Mouse (Mus musculus): ENCODE measurements at regions not wholly inside any gene's neighbourhood (a gene's known extent, or its start where the extent isn't known, plus 50 kb on each side); places are given as distances from the start of the nearest gene placed in this dataset.
A peak's percentile ranks its signal among the peaks of the same experiment; 100 is the strongest.

DNA sequence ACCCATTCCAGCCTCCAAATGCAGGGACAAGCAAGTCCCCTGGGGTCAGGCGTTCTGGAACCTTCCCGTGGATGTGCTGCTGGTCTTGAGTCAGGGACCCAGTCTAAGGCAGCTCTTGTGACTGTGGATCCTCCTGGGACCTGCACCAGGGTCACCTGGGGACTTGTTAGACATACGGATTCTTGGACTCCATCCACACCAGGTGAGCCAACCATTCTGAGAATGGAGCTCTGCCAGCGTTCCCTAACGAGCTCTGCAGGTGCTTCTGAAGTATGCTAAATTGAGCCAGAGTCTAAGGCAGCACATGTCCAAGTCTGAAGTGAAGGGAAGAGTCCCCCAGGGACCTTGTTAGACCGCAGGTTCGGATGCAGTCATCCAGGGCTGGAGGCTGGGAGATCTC lies 170.3 kb downstream of the Katnal1 start:
- Histone ChIP-seq H3K27ac (ENCODE audit: insufficient read depth, low read depth, low read length) (no peak overlapping the region), H3K27me3 (replicated peaks; ENCODE audit: control insufficient read depth, insufficient read depth, low read length) (no peaks in the 10 kb centered on the region), H3K4me3 (ENCODE audit: insufficient read depth, low read depth, low read length) (no peak overlapping the region), H3K36me3 (ENCODE audit: control insufficient read depth, insufficient read depth, low read length) (no peaks in the 10 kb centered on the region), H3K4me1 (ENCODE audit: control insufficient read depth, insufficient read depth, low read length) (peaks cover 6% of the 10 kb centered on the region; the same call in 1 of the 2 replicates)
- WGBS: 46% methylated on average over 7 of the region's 7 CpGs
- peak; percentile 80 for DNase-seq
- no peak for TF ChIP-seq CTCF (conservative IDR thresholded peaks at IDR 0.05; ENCODE audit: insufficient read depth, insufficient read length, low read depth, low read length)

DNA sequence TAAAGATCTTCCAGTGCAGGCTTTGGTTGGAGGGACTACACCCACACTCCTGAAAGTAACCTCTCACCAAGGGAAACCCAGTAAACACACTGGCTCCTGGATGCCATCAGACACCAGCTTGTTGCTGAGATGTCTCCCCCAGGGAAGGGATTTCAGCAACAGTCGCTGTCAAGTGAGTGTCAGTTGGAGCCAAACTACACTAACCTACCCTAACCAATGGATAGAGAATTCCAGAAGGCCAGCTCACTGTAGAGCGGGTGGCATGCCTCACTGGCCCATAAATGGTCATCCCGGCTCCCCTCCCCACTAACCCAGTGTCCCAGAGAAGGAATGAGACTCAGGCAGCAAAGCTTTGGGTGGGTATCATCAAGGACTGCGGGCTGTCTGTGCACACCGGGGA lies 171.4 kb downstream of the Katnal1 start:
- no peaks in the 10 kb centered on the region for H3K36me3 ChIP-seq (ENCODE audit: control insufficient read depth, insufficient read depth, low read length)
- H3K27ac ChIP-seq (ENCODE audit: insufficient read depth, low read depth, low read length): no peak overlapping the region
- peaks cover 6% of the 10 kb centered on the region; the same call in 1 of the 2 replicates for H3K4me1 ChIP-seq (ENCODE audit: control insufficient read depth, insufficient read depth, low read length)
- no peak for DNase-seq
- H3K4me3 ChIP-seq (ENCODE audit: insufficient read depth, low read depth, low read length): no peak overlapping the region
- TF ChIP-seq CTCF (conservative IDR thresholded peaks at IDR 0.05; ENCODE audit: insufficient read depth, insufficient read length, low read depth, low read length) (no peak), POLR2A (IDR thresholded peaks at IDR 0.05; ENCODE audit: low read depth, low read length) (no peak)
- 43% methylated on average over 5 of the region's 5 CpGs for WGBS
- H3K27me3 ChIP-seq (replicated peaks; ENCODE audit: control insufficient read depth, insufficient read depth, low read length): no peaks in the 10 kb centered on the region

DNA sequence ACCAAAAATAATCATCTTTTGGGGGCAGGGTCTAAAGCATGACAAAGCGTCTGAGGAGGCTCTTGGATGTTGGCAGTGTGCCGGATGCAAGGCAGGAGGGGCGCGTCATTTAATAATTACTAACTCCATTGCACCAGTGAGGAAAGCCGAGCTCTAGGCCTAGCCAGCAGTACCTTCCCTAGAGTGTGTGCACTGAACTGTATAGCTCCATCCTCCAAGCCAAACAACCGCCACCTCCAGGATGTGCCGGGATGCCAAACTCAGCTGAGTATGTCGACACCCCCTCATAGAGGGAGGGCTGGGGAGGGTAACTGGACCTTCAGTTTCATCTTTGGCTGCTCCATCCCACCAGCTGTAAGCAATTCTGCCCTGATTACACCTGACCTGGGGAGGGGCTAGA lies 171.9 kb downstream of the Katnal1 start:
- DNase-seq: peak; percentile 64
- 23% methylated on average over 8 of the region's 8 CpGs for WGBS
- no peak overlapping the region for H3K27ac ChIP-seq (ENCODE audit: insufficient read depth, low read depth, low read length)

DNA sequence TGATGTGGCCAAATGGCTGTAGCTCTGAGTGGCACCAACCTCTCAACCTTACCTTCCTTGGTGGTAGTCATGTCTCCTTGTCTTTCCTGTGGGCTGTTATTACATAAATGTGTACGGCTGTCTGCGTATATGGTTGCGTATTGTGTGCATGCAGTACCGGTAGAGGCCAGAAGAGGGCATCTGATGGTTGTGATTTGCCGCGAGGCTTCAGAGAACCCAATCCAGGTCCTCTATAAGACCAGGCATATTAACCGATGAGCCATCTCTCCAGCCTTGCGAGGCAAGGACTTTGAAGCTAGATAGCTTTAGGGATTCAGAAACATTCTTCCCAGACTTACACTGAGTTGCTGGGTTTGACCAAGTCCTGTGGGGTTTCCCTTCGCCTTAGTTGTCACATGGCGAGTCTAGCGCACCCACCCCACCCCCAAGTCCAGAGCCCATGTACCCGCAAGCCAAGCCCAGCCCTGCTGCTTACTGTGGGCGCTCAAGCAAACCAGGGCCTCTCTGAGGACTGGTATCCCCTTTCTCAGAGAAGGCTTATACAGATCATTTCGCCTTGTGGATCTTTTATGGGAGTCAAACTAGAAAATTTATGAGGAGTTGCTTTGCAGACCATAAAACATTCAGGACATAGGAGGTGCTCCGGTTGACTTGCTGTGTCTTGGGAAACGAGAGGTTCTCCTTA lies 172.7 kb downstream of the Katnal1 start:
- Histone ChIP-seq H3K4me3 (ENCODE audit: insufficient read depth, low read depth, low read length) (no peak overlapping the region), H3K4me1 (ENCODE audit: control insufficient read depth, insufficient read depth, low read length) (peaks cover 6% of the 10 kb centered on the region; the same call in 1 of the 2 replicates), H3K27me3 (replicated peaks; ENCODE audit: control insufficient read depth, insufficient read depth, low read length) (no peaks in the 10 kb centered on the region), H3K27ac (ENCODE audit: insufficient read depth, low read depth, low read length) (no peak overlapping the region), H3K36me3 (ENCODE audit: control insufficient read depth, insufficient read depth, low read length) (no peaks in the 10 kb centered on the region)
- DNase-seq: peak; percentile 65
- TF ChIP-seq POLR2A (IDR thresholded peaks at IDR 0.05; ENCODE audit: low read depth, low read length) (no peak), CTCF (conservative IDR thresholded peaks at IDR 0.05; ENCODE audit: insufficient read depth, insufficient read length, low read depth, low read length) (peak; percentile 70)
- WGBS: 56% methylated on average over 16 of the region's 16 CpGs

More for the DNA sequence above, 171.9 kb downstream of the Katnal1 start:
- TF ChIP-seq CTCF (conservative IDR thresholded peaks at IDR 0.05; ENCODE audit: insufficient read depth, insufficient read length, low read depth, low read length): no peak
- no peak for TF ChIP-seq POLR2A (IDR thresholded peaks at IDR 0.05; ENCODE audit: low read depth, low read length)
- peaks cover 6% of the 10 kb centered on the region; the same call in 1 of the 2 replicates for H3K4me1 ChIP-seq (ENCODE audit: control insufficient read depth, insufficient read depth, low read length)
- no peak overlapping the region for H3K4me3 ChIP-seq (ENCODE audit: insufficient read depth, low read depth, low read length)
- H3K36me3 ChIP-seq (ENCODE audit: control insufficient read depth, insufficient read depth, low read length): no peaks in the 10 kb centered on the region
- no peaks in the 10 kb centered on the region for H3K27me3 ChIP-seq (replicated peaks; ENCODE audit: control insufficient read depth, insufficient read depth, low read length)

DNA sequence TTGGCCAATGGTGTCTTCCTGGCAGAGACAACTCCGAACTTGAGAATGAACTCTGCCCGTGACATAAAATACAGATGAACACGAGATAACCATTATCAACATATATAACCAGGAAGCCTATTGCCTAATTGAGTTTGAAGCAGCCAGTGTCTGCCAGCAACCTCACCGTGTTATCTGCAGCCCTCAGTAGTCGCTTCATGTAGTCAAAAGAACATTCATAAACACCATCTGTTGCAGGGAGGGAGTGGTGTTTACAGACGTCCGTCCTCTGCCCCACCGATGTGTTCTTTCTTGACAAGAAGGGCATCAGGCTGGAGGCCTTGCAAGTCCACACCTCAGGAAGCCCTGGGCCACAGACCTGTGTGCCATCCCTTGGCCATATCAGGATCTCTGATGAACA lies 173.3 kb downstream of the Katnal1 start:
- no peak overlapping the region for H3K27ac ChIP-seq (ENCODE audit: insufficient read depth, low read depth, low read length)

DNA sequence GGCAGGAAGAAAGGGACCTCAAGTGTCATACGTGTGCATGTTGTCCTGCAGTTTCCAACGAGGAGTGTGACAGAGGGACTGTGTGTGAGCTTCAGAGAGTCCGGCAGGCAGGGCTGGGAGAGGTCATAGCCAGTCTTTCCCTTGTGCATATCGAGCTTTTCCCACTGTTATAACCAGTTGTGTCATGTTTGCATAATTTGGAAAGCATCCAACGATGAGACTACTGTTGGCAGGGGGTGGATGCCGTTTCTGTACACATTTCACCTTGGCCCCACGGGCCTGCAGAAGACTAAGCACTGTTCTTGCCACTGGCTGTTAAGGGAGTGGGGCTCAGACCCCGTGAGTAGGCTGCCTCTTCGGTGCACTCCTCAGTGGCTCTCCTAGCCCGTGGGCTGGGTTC lies 174.2 kb downstream of the Katnal1 start:
- Histone ChIP-seq H3K36me3 (ENCODE audit: control insufficient read depth, insufficient read depth, low read length) (no peaks in the 10 kb centered on the region), H3K4me3 (ENCODE audit: insufficient read depth, low read depth, low read length) (no peak overlapping the region), H3K4me1 (ENCODE audit: control insufficient read depth, insufficient read depth, low read length) (peaks cover 6% of the 10 kb centered on the region; the same call in 1 of the 2 replicates), H3K27ac (ENCODE audit: insufficient read depth, low read depth, low read length) (no peak overlapping the region), H3K27me3 (replicated peaks; ENCODE audit: control insufficient read depth, insufficient read depth, low read length) (no peaks in the 10 kb centered on the region)
- WGBS: 50% methylated on average over 10 of the region's 10 CpGs
- DNase-seq: no peak
- TF ChIP-seq CTCF (conservative IDR thresholded peaks at IDR 0.05; ENCODE audit: insufficient read depth, insufficient read length, low read depth, low read length): no peak
- no peak for TF ChIP-seq POLR2A (IDR thresholded peaks at IDR 0.05; ENCODE audit: low read depth, low read length)

More for the DNA sequence above, 173.3 kb downstream of the Katnal1 start:
- TF ChIP-seq POLR2A (IDR thresholded peaks at IDR 0.05; ENCODE audit: low read depth, low read length): no peak
- no peak for TF ChIP-seq CTCF (conservative IDR thresholded peaks at IDR 0.05; ENCODE audit: insufficient read depth, insufficient read length, low read depth, low read length)
- 90% methylated on average over 8 of the region's 8 CpGs for WGBS
- H3K4me3 ChIP-seq (ENCODE audit: insufficient read depth, low read depth, low read length): no peak overlapping the region
- H3K4me1 ChIP-seq (ENCODE audit: control insufficient read depth, insufficient read depth, low read length): peaks cover 6% of the 10 kb centered on the region; the same call in 1 of the 2 replicates
- no peaks in the 10 kb centered on the region for H3K36me3 ChIP-seq (ENCODE audit: control insufficient read depth, insufficient read depth, low read length)
- no peak for DNase-seq
- no peaks in the 10 kb centered on the region for H3K27me3 ChIP-seq (replicated peaks; ENCODE audit: control insufficient read depth, insufficient read depth, low read length)

DNA sequence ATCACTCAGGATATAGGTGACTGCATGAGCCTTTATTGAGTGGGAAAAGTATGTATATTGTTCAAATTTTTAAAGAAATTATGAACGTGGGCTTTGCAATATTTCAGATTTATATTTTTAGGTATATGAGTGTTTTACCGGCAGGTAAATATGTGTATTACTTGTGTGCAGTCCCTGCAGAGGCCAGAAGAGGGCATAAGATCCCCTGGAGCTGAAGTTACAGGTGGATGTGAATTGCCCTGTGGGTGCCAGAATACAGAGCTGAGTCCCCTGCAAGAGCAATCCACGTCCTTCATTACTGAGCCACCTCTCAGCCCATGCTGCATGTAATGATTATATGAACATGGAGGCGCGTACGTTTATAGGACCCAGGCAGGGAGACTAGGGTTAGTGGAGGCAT lies 174.8 kb downstream of the Katnal1 start:
- 96% methylated on average over 6 of the region's 6 CpGs for WGBS
- DNase-seq: no peak

More for the DNA sequence above, 174.8 kb downstream of the Katnal1 start:
- Histone ChIP-seq H3K4me3 (ENCODE audit: insufficient read depth, low read depth, low read length) (no peak overlapping the region), H3K36me3 (ENCODE audit: control insufficient read depth, insufficient read depth, low read length) (no peaks in the 10 kb centered on the region), H3K27me3 (replicated peaks; ENCODE audit: control insufficient read depth, insufficient read depth, low read length) (no peaks in the 10 kb centered on the region), H3K4me1 (ENCODE audit: control insufficient read depth, insufficient read depth, low read length) (peaks cover 6% of the 10 kb centered on the region; the same call in 1 of the 2 replicates), H3K27ac (ENCODE audit: insufficient read depth, low read depth, low read length) (no peak overlapping the region)
- TF ChIP-seq CTCF (conservative IDR thresholded peaks at IDR 0.05; ENCODE audit: insufficient read depth, insufficient read length, low read depth, low read length): no peak
- TF ChIP-seq POLR2A (IDR thresholded peaks at IDR 0.05; ENCODE audit: low read depth, low read length): no peak
